Mouse (Mus musculus): ENCODE measurements around the gene Trappc2l.
A peak's percentile ranks its signal among the peaks of the same experiment; 100 is the strongest.

Trappc2l gene

DNA sequence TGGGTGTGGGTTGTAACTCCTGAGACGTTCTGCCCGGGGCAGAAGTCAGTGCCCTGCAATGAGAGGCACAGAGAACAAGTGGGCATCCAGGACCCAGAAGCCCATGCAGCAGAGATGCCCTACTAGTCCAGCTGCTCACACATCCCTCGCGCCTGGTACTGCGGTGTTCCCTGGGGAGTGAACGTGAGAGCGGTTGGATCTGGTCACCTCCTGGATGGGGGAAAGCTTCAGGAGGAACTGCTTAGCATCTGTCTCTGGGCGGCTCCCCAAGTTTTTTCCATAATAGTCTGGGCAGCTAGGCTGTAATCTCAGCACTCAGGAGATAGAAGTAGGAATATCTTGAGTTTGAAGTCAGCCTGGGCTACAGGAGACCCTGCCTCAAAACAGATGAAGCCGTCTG, 26.5 kb upstream of the Trappc2l start:
- no peak for DNase-seq

- DNase-seq, result no peak
Measured at GRCm38 (mm10) chr8:122585411-122585891, 26.0 kb upstream of the Trappc2l start.

GRCm38 (mm10) chr8:122586171-122586570, 25.3 kb upstream of the Trappc2l start:
- DNase-seq, result no peak

GRCm38 (mm10) chr8:122586749-122587148, 24.7 kb upstream of the Trappc2l start:
- no peak for DNase-seq

- no peak for DNase-seq
Measured at GRCm38 (mm10) chr8:122593240-122593639, 18.2 kb upstream of the Trappc2l start.

DNA sequence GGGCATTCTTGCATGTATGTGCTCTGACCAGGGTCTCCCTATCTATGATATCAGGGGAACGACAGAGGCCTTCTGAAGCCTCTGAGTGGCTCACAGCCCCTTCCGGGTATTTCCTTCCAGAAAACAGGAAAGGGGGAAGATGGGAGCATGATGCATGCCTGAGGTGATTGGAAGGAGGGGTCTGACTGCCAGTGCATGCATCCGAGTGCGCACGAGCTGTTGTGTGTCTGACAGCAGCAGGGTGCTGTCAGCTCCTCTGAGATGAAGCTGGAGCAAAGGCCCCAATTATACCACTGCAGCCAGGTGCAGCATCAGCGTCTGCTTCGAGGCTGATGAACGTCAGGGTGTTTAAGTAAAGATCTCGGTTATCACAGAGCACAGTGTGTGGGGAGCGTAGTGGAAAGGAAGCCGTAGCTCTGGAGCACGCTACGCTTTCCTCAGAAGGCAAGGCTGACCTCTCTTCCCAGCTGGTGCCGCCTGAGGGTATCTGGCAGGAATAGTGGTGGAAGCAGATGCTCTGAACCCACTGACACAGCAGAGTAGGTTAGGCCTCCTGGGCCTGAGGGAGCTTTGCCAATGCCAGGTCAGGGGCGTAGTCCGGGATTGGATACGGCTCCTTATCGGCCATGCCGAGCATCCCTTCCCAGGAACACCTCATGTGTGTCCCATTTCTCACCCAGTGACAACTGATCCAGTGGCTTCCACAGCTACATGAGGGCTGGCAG, 17.5 kb upstream of the Trappc2l start:
- DNase-seq, result no peak

GRCm38 (mm10) chr8:122596031-122596430, 15.4 kb upstream of the Trappc2l start:
- DNase-seq, result no peak

- no peak for DNase-seq
Measured at GRCm38 (mm10) chr8:122600666-122601065, 10.8 kb upstream of the Trappc2l start.

DNA sequence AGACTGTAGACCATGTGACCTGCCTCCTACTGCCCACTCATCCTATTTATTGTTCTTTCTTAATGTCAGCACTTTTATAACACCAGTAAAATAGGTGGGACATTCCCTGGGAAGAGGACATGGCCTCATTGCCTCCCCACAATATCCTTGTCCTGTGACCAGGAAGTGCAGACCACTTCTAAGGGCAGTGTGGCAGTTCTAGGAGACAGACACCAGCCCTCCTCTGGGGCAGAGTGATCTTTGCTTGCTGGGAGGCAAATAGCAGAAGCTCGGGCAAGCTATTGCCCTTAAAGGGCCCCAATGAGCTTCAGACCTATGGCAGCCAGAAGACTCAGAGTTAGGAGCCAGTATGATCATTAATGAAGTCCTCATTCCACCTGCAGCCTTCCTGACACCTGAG, 6.8 kb upstream of the Trappc2l start:
- DNase-seq, result no peak

GRCm38 (mm10) chr8:122605367-122605766, 6.1 kb upstream of the Trappc2l start:
- no peak for DNase-seq

- no peak for DNase-seq
Measured at GRCm38 (mm10) chr8:122606810-122607209, 4.6 kb upstream of the Trappc2l start.

GRCm38 (mm10) chr8:122610209-122610608, 1.2 kb upstream of the Trappc2l start:
- no peak for DNase-seq

GRCm38 (mm10) chr8:122610612-122611277, 695 bp upstream of the Trappc2l start:
- DNase-seq, result no peak

GRCm38 (mm10) chr8:122616181-122616905, 4.9 kb downstream of the Trappc2l start:
- no peak for DNase-seq

- DNase-seq, result peak; percentile 63 to 83
Measured at GRCm38 (mm10) chr8:122617947-122618546, 6.6 kb downstream of the Trappc2l start.

DNA sequence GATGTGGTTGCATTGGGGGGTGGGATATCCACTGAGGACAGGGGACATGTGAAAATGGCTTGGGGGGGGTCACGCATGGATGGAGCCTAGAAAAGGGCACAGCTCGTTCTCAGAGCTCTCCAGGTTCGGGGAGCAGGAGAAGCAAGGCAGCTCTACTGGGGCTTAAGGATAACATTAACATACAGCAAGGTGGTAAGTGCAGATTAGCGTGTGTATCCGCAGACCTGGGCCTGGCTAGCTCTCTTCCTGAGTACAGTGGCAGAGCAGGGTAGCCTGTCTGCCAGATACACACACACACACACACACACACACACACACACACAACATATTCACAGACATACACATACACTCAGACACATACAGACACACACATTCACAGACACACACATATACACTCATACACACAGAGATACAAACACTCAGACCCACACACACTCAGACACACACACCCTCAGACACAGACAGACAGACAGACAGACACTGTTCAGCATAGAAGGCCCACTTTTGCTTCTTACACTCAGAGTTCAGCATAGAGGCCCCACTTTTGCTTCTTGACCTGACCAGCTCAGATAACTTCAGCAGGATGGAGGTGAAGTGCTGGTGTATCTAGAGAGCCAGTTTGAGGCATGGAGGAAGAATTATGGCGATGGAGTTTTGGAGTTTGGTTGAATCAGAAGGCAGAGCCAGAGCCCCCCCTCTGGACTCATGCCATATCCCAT, 7.4 kb downstream of the Trappc2l start:
- no peak for DNase-seq

- DNase-seq, result no peak
Measured at GRCm38 (mm10) chr8:122620446-122620845, 9.0 kb downstream of the Trappc2l start.

DNA sequence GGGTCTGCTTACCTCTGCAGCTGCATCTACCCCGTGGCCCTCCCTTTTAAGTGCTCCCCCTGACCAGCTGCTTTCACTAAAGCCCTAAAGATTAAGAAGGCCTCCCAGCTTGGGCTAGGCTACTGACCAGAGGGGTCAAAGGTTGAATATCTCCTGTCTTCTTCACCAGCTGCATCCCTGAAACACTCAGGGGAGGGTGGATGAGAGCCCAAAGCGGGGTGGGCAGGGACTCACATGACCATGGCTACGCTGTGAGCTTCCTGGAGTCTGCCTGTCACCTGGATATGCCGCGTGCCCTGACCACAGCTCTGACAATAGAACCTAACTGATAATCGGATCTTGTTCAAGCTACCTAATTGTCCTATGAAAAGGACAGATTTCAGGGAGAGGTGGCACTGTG, 11.3 kb downstream of the Trappc2l start, which contains the start of gene Pabpn1l:
TSS of gene Pabpn1l (minus strand) at position 13 of the 400 bp plus-strand sequence.
- no peak for DNase-seq

- DNase-seq, result no peak
Measured at GRCm38 (mm10) chr8:122623844-122624642, 12.6 kb downstream of the Trappc2l start.

GRCm38 (mm10) chr8:122624653-122625052, 13.2 kb downstream of the Trappc2l start:
- no peak for DNase-seq

- DNase-seq, result no peak
Measured at GRCm38 (mm10) chr8:122625811-122626210, 14.4 kb downstream of the Trappc2l start.

DNA sequence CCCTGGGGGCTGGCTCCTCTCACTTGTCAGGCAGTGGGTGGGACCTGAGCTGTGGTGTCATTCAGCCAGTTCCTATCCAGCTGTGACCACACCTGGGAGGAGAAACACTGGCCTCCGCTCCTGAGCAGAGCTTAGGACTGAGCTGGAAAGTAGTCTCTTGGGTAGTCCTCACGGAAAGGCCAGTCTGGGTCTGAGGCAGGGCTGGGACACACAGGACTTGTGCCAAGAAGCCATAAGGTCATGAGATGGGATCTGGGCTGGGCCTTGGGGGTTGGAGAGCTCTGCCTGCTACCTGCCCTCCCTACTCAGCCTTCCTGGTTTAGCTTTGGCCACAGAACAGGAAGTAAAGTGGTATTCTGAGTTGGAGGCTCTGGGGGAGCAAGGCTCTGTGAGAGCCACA, 15.5 kb downstream of the Trappc2l start:
- no peak for DNase-seq
